Mouse (Mus musculus) urinary bladder, postnatal 25 days (tissue): Measurements from ENCODE around the gene Erich6.

Experiments used
- DNase-seq: peaks from one replicate; pipeline ENCODE4 v3.0.0; 2022; ENCODE audit warnings: low spot score

The Erich6 gene

GRCm38 (mm10) chr3:58636406-58637295 is at the start of gene Erich6:
Gene Erich6 (minus strand): TSS chr3:58637207.
- peak; percentile 16 for DNase-seq

- no peak for DNase-seq
These were observed 49.4 kb upstream of the Erich6 start for GRCm38 (mm10) chr3:58686206-58686921.

- no peak for DNase-seq
These were observed 48.4 kb upstream of the Erich6 start for GRCm38 (mm10) chr3:58685396-58685795.

GRCm38 (mm10) chr3:58683346-58683745 is 46.3 kb upstream of the Erich6 start:
- no peak for DNase-seq

- DNase-seq, result no peak
These were observed 45.3 kb upstream of the Erich6 start for GRCm38 (mm10) chr3:58682336-58682735.

- no peak for DNase-seq
These were observed 44.8 kb upstream of the Erich6 start for GRCm38 (mm10) chr3:58681831-58682230.

- no peak for DNase-seq
These were observed 44.1 kb upstream of the Erich6 start for GRCm38 (mm10) chr3:58680943-58681637.

- no peak for DNase-seq
These were observed 43.0 kb upstream of the Erich6 start for GRCm38 (mm10) chr3:58679996-58680395.

GRCm38 (mm10) chr3:58678905-58679304 is 41.9 kb upstream of the Erich6 start:
- no peak for DNase-seq

- DNase-seq, result no peak
These were observed 41.4 kb upstream of the Erich6 start for GRCm38 (mm10) chr3:58678384-58678783.

GRCm38 (mm10) chr3:58677615-58678014 is 40.6 kb upstream of the Erich6 start:
- no peak for DNase-seq

- DNase-seq, result no peak
These were observed 36.3 kb upstream of the Erich6 start for GRCm38 (mm10) chr3:58673295-58673694.

- DNase-seq, result no peak
These were observed 35.6 kb upstream of the Erich6 start for GRCm38 (mm10) chr3:58672481-58673183.

GRCm38 (mm10) chr3:58671616-58672250 is 34.7 kb upstream of the Erich6 start:
- DNase-seq, result no peak

- DNase-seq, result no peak
These were observed 27.0 kb upstream of the Erich6 start for GRCm38 (mm10) chr3:58663970-58664369.

GRCm38 (mm10) chr3:58660636-58661035 is 23.6 kb upstream of the Erich6 start:
- DNase-seq, result no peak

- peak; percentile 46 for DNase-seq
These were observed 20.3 kb upstream of the Erich6 start for GRCm38 (mm10) chr3:58657356-58657755.

GRCm38 (mm10) chr3:58655362-58656130 is 18.5 kb upstream of the Erich6 start:
- DNase-seq, result peak; percentile 46

GRCm38 (mm10) chr3:58653907-58654306 is 16.9 kb upstream of the Erich6 start:
- DNase-seq, result no peak

GRCm38 (mm10) chr3:58650328-58650727 is 13.3 kb upstream of the Erich6 start:
- no peak for DNase-seq

GRCm38 (mm10) chr3:58647179-58647578 is 10.2 kb upstream of the Erich6 start:
- DNase-seq, result no peak
